Mouse (Mus musculus) liver, embryonic 14.5 days (tissue): Measurements from ENCODE around the gene Alg5.

Experiments
- CTCF ChIP-seq: IDR thresholded peaks from 2 replicates; pipeline ENCODE4 v1.5.1; 2016; ENCODE audit warnings: antibody characterized with exemption, low read depth, control low read depth
- EP300 ChIP-seq: IDR thresholded peaks from 2 replicates; pipeline ENCODE4 v1.6.1; 2016; ENCODE audit warnings: antibody characterized with exemption, low read depth

GRCm38 (mm10) chr3:54736101-54736927 is 975 bp downstream of the Alg5 start:
- TF ChIP-seq CTCF (no peak), EP300 (no peak)
